Mouse (Mus musculus) urinary bladder, adult 18-20 months (tissue): Measurements from ENCODE around the gene Shcbp1l.
"Not testable (repeated sequence)": the region's sequence is repeated elsewhere in the genome, so short reads cannot be mapped to it uniquely, and the experiment has no call there.

Source experiments
- DNase-seq, 2 experiments: peaks; one replicate each; pipeline ENCODE4 v3.0.0; 2022; ENCODE audit warnings: low spot score in 2 of 2, mixed read lengths in 2 of 2

Gene Shcbp1l

DNA sequence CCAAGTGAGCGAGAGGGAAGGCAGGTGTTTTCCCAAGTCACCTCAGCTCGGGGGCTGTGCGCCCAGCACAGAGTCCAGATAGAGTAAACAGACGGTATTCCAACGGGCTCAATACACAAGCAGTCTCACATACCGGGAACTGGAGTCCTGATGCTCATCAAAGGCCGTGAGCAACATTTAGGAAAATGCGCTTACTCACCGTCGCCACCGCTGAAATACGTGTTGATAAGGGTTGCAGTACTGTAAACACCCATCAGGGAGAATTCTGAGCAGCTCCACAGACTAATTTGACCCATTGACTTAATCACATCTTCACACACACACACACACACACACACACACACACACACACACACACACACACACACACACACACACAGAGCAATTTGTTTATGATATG, 691 bp upstream of the Shcbp1l start:
- DNase-seq: no peak

DNA sequence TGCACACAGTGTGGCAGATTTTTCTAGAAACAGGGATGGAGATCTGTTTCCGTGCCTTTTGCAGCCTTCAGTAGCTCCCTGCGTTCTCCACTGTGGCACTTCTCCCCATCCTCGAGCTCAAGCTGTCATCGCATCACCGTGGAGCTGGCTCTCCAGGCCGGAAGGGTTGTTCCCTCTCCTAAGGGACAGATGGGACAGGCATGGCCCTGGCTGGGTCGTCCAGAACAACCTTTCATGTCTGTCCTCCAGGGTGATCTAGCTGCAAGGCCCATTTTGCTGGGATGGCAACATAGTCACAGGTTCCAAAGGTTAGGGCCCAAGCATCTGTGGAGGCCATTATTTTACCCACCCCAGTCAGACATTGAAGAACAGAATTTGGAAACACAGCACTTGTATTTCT, 6.2 kb downstream of the Shcbp1l start:
- no peak for DNase-seq

DNA sequence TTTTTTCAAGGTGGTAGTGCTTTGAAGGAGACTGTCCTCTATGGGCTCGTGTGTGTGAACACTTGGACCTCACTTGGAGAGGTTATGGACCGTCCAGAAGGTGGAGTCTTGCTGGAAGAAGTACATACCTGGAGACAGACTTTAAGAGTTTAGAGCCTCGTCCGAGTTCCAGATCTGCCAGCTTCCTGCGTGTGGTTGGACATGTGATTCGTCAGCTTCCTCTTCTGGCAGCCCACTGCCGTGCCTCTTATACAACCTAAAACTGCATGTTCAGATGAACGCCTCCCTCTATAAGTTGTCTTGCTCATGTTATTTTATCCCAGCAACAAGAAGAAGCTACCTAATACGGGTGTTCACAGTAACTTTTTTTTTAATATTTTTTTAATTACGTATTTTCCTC, 6.7 kb downstream of the Shcbp1l start:
- DNase-seq: no peak

DNA sequence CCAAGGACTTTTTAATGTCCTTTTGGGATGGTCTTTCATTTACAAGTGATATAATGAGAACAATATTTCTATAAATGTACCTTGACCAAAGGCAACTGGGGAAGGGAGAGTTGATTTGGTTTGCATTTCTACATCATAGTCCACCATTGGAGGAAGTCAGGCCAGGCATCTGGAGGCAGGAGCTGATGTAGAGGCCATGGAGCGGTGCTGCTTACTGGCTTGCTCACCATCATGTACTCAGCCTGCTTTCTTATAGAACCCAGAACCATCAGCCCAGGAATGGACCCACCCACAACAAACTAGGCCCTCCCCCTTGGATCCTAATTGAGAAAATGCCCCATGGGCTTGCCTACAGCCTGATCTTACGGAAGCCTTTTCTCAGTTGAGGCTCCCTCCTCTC, 7.4 kb downstream of the Shcbp1l start:
- DNase-seq: no peak

DNA sequence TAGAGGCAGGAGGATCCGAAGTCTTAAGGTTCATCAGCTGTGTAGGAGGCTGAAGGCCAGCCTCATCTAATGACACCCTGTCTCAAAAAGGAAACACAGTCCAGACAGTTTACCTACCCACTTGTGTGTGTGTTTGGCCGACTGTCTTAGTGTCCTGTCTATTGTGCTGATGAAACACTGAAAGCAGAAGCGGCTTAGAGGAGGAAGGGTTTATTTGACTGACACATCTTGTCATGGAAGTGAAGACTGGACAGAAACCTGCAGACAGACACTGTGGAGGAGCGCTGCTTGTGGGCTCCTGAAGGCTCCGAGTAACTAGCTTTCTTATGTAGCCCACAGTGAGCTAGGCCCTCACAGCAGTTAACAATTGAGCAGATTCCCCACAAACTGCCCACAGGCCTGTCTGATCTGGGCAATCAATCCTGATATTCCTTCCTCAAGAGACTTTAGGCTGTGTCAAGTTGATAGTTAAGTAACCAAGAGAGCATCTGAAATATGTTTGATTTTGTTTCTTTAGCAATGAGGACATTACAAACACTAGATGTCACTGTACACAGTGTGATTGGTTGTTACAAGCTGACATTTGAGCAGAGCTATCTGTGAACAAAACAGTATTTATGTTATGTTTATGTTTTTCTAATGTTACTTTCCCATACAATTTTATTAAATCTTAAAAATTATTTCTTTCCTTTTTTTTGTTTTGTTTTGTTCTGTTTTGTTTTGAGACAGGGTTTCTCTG, 9.1 kb downstream of the Shcbp1l start:
- no peak for DNase-seq

DNA sequence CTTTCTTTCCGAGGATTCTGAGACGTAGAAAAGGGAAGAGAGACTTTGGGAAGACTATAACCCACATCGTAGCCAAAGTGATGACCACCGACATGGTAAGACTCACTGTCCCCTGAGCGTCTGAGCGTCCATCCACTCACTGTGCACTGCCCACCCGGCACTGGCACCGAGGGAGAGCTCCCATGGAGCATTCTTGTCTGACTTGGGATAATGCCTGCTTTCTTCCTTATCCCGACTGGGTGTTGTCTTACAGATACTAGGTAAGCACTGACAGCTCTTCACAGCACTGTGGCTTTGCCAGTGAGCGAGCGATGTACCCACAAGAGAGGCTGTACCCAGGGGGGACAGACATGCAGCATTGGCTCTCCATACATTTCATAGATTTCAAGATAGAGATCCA, 12.6 kb downstream of the Shcbp1l start:
- no peak for DNase-seq

DNA sequence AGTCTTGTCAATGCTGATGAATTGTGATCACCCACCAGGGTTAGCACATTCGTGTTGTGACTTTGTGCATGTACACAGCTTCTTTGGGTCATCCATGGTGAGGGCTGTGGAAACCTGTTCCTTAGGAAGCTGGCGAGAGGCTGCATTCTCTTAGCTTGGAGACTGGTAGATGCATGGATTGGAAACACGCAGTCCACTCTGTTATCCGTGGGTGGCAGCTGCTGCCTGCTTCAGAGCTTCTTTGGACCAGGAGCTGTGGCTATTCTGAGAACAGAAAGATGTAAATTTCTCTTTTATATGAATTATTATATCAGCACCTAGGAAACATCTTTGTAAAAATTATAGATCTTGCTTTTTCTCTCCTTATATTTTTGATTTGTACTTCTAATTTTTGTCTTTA, 15.8 kb downstream of the Shcbp1l start:
- no peak for DNase-seq

DNA sequence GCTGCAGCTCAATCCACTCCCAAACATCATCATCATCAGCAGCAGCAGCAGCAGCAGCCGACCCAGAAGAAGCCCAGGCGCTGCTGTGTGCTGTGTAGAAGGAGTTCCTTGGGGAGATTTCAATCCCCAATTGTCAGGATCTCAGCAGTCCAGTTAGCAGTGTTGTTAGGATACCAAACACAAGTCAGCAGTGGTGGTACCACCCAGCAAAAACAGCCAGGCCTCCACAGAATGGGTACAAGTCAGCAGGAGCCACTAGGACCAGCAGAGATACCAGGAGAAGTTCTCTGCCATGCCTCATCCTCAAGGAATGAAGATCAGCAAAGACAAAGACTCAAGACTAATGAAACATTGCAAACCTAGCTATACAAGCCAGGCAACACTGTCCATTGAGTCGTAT, 16.7 kb downstream of the Shcbp1l start:
- no peak for DNase-seq

DNA sequence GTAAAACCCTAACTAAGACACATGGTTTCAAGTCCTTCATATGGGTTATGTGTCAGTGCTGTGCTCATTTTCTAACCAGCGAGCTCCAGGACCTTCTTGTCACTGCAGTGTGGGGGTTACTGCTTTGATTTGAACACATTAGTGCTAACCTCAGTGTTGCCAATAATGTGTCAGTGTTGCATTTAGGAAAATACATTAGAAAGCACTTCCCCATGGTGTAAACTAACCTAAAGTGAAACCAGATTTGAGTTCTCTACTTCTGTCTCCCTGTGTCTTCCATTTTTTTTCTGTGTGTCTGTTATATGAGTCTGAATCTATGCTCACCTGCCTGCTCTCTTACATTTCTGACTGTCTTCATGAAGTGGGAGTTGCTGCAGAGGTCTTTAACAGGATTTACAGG, 18.1 kb downstream of the Shcbp1l start:
- no peak for DNase-seq

DNA sequence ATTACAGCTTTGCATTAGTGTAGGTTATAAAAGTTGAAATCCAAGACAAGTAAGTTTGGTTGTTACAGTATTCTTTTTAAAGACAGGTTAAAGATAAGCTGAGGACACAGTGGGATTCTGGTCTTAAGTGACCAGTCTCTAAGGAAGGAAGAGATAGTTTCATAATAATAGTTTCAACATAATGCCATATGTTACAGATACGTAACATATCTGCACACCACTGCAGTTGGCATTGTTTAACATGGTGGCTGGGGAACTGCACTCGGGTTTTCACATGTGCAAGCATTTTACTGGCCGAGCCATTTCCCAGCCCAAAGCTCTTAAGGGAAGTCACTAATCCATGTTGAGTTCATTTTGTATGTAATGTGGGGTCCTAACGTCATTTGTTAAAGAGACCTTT, 18.7 kb downstream of the Shcbp1l start:
- DNase-seq: no peak

DNA sequence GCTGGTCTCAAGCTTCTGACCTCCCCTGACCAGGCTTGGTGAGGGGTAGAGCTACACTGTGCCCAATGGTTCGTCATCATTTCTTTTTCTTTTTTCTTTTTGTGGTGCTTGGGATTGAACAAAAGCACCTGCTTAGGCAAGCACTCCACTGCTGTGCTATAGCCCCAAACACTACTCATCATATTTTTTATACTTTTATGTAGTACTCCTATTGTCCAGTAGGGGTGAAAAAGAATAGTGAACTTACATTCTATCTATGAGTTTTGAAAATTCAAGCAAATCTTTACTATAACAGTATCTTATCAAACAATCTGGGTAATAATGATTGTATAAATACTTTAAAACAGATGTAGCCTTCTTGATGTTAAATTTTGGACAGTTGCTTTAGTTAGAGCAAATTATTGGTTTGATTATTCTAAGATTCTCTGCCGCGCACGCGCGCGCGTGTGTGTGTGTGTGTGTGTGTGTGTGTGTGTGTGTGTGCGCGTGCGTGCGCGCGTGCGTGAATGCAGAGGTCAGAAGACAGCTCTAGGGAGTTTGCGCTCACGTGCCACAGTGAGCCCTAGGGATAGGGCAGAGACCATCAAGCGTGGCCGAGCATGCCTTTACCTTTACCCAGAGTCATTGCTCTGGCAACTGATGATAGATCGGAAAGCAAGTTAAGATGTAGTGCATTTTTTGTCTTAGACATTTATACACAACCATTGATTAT, 21.3 kb downstream of the Shcbp1l start:
- no peak for DNase-seq

DNA sequence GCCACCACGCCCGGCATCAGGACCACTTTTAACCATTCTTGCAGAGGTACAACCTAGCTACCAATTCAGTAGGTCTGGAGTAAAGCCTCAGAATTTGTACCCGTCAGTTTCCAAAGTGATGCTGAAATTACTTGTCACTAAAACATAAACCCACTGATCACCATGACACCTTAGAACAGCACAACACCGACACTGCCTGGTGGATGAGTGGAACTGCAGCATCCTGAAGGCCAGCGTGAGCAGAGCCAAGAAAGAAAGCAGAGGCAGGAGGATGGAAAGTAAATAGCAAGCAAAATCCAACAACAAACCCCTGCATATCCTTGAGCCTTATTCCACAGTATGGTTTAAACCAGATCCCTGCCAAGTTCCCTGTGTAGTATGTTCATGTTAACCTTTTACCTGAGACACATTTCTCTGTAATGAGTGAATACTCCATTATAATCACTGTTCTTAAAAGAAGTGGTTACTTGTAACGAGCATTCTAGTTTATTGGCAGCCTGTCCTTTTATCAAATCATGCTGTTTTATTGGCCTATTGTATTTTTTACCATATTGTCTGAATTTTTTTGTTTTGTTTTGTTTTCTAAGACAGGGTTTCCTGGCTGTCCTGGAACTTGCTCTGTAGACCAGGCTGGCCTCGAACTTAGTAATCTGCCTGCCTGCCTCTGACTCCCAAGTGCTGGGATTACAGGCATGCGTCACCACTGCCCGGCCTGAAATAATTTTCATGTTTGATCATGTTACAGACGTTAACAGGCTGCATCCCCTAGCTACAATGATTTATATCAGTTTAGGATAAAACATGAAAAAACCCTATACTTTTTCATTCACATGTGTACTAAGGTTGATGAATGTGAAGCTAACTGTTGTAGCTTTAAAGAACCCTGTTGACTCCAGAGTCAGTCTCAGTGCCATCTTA, 26.5 kb downstream of the Shcbp1l start:
- no peak for DNase-seq

DNA sequence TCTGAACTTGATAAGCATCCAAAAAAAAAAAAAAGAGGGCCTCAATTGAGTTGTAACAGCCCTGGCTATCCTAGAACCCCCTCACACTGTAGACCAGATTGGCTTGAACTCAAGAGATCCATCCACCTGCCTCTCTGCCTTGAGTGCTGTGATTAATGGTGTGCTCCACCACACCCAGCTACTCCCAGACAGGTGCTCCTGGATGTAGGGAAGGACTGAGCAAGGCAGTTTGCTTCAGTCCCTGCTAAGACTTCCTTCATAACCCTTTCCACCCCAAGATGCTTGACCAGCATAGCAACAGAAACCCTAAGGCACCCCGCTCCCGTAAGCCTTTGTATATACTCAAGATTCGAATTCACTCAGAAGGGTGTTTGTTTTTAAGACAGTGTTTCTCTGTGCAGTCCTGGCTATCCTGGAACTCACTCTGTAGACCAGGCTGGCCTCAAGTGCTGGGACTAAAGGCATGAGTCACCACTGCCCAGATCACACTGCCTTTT, 28.2 kb downstream of the Shcbp1l start:
- DNase-seq: no peak

DNA sequence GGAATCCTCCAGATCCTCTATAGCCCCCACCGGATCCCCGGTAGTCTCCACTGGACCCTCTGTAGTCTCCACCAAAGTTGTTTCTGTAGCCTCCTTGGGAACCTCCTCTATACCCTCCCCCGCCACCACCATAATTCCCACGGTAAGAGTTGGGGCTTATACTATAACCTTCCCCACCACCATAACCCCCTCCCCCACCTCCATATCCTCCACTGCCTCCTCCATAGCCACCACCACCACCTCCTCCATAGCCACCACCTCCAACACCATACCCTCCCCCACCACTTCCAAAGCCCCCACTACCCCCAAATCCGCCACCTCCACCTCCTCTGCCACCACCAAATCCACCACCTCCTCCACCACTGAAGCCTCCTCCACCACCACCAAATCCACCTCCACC, 31.2 kb downstream of the Shcbp1l start:
- DNase-seq: no peak

DNA sequence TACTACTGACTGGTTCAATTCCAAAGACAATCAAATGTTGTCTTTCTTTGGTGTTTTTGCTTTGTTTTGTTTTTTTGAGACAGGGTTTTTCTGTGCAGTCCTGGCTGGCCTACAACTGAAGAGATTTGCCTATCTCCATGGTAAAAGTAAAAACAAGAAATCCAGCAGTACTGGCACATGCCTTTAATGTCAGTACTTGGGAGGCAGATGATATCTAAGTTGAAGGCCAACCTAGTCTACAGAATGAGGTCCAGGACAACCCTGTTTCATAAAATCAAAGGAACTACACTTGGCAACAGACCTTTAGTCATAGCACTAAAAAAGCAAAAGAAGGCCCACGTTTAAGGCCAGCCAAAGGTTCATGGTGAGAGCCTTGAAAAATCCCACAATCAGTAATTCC, 36.8 kb downstream of the Shcbp1l start:
- no peak for DNase-seq

DNA sequence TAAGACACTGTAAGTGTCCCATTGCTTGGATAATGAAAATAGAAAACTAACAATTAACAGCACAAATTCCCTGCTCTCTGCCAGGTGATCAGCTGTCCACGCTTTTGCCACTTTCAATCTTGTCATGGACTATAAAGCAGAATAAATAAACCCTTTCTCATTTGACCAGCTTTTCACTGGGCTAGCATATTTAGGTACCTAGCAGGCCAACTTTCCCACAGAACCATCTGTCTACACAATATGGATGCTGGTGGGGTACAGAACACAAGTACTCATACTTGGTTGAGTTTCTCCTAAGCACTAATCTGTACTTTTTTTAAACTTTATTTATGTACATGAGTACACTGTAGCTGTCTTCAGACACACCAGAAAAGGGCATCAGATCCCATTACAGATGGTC, 54.3 kb downstream of the Shcbp1l start:
- DNase-seq: no peak

DNA sequence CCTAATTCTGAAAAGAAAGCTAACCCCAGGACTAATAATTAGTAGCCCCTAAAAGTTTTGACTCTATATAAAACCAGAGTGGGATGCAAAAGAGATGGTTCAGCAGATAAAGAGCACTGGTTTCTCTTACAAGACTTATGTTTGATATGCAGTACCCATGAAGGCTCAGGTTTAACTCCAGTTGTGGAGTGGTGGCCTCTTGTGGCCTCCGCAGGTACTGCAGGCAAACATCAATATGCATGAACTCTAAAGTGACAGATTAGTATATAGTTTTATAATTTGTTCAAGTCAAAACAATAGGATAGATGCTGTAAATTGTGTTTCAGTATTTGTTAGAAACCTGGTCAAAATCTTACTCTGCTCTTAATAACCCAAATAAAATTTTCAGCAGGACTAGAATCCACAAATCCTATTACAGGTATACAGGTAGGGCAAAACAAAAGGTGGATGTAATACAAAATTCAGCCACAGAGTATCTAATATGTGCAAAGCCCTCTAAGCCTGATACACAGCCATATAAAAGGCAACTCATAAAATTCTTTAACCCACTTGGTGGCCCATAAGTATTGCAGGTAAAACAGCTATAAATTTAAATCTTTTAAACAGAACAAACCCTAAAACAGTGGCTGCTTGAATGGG, 55.5 kb downstream of the Shcbp1l start:
- peak in 1 of 2 experiments; percentile 47 for DNase-seq

DNA sequence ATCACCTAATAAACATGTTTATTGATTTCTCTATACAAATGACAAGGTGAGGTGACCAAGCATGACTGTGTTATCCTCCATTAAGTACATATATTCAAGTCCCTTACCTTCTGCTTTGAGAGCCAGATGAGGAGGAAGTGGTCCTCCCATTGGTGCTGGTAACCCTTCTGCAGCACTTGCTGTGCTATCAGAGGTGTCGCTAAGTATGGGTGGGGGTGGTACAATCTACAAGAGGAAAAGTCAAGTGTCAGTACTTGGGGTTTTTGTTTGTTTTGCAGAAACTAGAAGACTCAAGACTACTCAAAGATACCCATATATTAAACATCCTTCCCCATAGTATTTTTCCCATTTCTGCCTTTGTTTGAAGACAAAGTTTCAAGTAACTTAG, 56.1 kb downstream of the Shcbp1l start:
- no peak for DNase-seq

DNA sequence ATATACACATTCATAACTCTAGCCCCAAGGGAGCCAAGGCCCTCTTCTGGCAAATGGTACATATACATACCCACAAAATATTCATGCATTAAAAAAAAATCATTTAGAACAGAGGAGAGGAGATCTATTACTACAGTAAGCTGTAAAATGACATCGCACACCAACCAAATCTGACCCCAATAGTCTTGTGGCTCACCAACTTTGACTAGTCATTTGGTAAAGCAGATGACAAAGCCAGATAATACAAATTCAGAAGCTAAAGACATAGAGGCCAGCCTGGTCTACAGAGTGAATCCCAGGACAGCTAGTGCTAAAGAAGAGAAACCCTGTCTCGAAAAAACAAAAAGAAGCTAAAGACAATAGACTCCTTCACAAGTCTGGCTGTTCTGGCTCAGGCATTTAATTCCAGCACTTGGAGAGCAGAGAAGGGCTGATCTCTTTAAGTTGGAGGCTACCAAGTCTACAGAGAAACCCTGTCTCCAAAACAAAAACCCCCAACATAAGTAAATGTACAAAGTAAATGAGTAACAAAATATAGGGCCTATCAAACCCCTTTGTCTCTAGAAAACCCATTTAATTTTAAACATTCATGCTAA, 60.3 kb downstream of the Shcbp1l start:
- DNase-seq: no peak

DNA sequence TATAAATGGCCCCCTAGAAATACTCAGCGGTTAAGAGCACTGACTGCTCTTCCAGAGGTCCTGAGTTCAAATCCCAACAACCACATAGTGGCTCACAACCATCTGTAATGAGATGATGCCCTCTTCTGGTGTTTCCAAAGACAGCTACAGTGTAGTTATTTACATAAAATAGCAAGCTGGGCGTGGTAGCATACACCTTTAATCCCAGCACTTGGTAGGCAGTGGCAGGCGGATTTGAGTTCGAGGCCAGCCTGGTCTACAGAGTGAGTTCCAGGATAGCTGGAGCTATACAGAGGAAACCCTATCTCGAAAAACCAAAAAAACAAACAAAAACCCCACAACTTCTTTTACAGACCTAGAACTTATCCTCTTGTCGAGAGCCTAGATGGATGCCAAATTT, 61.2 kb downstream of the Shcbp1l start:
- DNase-seq: not testable (repeated sequence)

DNA sequence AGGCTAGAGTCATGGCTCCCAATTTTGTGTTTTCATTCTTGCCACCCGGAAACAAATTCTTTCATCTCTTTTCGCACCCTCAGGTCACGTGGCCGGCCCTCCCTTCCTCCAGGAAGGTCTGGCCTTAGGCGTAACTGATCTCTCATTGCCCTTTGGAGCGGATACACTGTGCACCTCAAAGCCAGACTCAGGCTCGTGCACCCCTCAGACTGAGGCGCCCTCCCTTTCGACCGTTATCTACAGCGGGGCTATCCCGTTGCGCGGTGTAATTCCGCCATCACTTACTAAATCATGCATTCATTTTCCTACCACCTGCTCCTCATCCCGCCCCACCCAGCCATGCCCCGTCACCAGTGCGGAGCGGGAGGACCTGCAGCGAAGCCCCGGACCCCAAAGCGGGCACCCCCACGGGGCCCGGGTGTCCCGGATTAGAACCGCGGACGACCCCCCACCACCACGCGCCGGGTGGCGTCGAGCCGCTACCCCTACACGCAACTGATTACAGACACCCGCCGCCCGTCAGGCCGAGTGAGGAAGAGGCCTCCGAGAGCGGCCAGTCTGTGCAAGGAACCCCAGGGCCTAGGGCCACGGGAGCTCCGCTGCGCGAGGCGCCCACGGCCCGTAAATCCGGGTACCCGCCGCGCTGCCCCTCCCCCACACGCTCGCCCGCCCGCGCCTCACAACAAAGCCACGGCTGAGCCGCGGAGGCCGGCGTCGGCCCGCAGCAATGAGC, 62.0 kb downstream of the Shcbp1l start:
- DNase-seq: peak; percentile 34 to 50
